Mouse (Mus musculus): ENCODE measurements at regions not wholly inside any gene's neighbourhood (a gene's known extent, or its start where the extent isn't known, plus 50 kb on each side); places are given as distances from the start of the nearest gene placed in this dataset.

DNA sequence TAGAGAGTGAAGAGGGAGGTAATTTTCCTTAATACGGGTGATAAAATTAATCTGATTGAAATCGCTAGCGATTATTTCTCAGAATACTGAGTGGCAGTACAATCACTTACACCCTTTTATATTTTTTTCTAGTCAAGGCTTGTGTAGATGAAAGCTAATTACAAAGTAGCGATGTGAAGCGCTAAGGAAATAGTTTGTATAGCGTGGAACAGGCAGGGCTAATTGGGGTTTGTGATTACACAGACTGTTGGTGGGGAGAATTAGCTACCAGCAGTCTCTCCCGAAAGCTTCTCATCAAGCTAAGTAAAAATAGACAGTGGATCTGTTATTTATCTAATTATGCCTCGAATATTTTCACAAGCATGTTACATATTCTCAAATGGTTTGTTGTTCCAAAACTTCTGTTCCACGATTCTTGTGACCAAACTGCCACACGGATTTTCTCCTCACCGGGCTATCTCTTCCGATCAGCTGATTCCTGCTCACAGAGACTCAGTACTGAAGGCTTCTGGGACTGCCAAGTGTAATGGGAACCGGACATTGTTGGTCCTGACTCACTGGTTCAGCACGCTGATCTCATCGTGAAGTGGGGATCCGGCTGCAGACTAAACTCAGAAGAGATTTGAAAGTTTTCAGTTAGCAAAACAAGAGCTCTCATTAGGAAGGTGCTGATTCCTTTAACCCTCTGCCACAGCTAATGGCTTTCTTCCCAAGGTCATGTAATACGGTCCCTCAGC, 162.5 kb downstream of the Tmem182 start:
- no peak for TF ChIP-seq CTCF (IDR thresholded peaks at IDR 0.05; ENCODE audit: low read depth)
- no peak for TF ChIP-seq EP300 (IDR thresholded peaks at IDR 0.05; ENCODE audit: low read depth)

Data from heart, postnatal 0 days (tissue).